Mouse (Mus musculus) heart, postnatal 36 days (tissue): Measurements from ENCODE around the gene 1500011B03Rik. TPM values are rescaled to one million over a fixed set of nuclear protein-coding genes. Genes with fewer than 3 reads are reported as not detected.

Source experiments
- DNase-seq, 2 experiments: peaks; one replicate each; pipeline ENCODE4 v3.0.0; 2021 to 2022
- intact Hi-C: fragments of 180-260 bp; cut with DNase I; formaldehyde crosslinking; loops from one replicate; pipeline ENCODE4 v1.15.1; 2025
- total RNA-seq, 2 experiments: library from RNA; stranded (reverse); gene quantifications; 2 replicates each; pipeline ENCODE4 v1.2.3; 2021

The 1500011B03Rik gene
- total RNA-seq, 2 experiments from 2014 or later, result 5.2 to 5.9 TPM

DNA sequence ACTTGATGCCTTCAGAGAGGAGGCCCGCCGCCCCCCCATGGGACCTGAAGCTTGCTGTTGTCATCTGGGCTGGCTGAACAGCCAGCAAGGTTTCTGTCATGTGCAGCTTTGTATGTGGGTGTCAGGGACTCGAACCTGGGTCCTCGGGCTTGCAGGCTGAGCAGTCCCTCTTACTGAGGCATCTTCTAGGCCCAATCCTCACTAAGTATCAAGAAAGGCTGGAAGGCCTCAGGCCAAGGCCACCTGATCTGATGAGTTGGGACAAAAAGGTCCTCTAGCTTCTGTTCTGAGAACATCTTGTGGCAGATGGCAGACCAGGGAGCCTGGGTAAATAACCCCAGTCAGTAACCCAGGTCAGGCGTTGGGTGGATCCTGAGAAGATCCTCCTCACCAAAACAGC lies 13.4 kb downstream of the 1500011B03Rik start:
- DNase-seq, result no peak
- intact Hi-C loops, result no loop called here

DNA sequence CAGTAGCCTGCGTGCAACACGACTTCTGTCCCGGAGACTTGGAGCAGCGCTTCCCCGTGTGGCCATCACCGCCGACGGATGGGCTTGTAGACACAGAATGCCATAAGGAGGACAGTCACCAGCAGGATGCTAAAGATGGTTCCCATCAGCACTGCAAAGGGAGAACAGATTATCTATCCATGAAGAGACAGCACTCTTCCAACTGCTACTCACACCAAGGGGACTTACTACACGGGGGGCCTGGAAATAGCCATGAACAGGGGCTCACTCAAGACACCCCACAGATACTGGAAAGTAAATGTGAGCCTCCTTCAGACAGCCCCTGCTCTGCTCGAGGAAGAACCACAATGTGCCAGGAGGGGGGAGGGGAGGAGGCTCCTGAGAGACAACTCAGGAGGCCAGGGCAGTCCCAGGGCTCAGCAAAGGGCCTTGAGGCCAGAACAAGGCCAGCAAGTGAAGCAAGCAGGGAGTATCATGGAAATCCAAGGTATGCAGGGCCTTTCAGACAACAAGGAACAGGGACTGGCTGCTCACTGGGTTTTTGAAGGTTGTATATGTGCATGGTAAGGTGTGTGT lies 14.0 kb downstream of the 1500011B03Rik start:
- no peak for DNase-seq
- intact Hi-C loops, result no loop called here

DNA sequence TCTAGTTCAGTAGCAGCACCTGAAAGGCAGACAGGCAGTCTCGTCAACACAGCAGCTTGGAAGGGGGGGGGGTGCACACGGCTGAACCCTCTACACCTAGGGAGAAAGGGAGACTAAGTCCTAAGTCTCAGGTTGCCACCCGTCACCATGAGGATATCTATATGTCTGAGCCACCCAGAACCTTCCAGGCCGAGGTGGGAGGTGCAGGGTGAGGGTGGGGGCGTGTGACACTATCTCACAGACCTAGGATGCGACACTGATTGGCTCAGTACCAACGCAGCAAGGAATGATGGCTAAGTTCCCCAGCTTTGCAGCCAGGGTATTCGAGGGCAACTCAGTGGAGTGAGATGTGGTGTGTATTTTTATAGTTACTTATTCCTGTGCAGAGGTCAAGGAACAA lies 14.9 kb downstream of the 1500011B03Rik start:
- DNase-seq, result no peak
- intact Hi-C loops, result no loop called here

DNA sequence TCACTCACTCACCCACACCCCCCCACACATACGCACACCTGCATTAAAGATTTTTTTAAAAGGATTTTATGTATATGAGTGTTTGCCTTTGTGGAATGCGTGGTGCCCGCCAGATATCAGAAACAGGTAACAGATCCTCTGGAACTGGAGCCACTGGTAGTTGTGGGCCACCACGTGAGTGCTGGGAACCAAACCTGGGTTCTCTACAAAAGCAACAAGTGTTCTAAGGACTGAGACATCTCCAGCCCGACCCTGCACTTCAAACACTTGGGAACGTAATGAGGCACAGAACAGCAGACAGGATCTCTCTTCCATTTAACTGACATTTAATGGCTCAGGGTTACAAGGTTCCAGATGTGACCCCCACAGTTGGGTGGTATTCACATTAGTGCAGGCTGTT lies 15.4 kb downstream of the 1500011B03Rik start:
- DNase-seq, result no peak
- intact Hi-C loops, result no loop called here

DNA sequence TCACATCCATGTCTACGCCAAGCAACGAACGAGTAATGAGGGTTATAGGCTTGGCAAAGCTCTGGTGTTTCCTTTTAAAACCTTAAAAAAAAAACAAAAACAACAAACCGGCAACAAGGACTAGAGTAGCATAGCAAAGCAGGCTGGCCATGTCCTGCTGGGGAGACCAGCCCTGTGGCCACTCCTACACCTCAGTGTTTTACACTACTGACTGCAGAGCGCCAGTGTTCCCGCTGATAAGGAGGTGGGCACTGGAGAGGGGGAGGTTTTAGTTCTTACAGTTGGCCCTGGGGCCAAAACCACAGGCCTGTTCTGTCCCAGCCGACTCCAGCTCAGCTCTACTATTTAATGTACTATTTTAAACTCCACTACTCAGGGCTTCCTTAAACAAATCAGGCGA lies 15.8 kb downstream of the 1500011B03Rik start:
- no peak for DNase-seq
- intact Hi-C loops, result no loop called here

DNA sequence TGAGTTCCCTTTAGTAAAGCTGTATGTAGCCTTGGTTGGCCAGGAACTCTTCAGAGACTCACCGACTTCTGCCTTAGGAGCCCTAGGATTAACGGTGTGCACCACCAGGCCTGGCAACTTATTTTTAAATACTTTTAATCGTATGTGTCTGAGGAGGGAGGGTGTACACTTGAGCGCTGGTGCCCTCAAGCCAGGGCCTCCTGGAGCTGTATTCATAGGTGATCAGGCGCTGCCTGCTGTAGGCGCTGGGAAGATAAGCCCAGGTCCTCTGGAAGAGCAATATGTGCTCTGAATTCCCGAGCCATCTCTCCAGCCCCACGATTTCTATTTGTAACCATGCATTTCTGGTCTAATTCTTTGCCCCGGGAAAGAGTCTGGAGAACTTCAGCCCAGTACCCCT lies 16.2 kb downstream of the 1500011B03Rik start:
- no peak for DNase-seq
- intact Hi-C loops, result no loop called here

DNA sequence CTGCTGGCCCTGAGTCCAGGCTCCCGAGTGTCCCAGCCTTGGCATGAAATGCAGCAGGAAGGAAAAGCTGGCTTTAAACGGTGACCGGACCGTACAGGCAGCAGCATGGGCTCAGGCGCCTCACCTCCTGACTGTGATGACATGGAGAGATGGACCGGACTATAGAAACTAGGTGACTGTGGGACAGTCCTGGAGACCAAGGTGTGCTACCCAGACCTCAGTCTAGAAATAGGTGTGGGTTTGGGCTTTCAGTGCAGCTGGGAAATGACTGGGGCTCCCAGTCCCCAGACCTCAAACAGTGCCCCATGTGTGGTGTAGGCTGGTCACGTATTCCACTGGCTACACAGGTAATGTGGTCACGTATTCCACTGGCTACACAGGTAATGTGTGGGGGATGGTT lies 16.6 kb downstream of the 1500011B03Rik start:
- intact Hi-C loops, result no loop called here
- no peak for DNase-seq

DNA sequence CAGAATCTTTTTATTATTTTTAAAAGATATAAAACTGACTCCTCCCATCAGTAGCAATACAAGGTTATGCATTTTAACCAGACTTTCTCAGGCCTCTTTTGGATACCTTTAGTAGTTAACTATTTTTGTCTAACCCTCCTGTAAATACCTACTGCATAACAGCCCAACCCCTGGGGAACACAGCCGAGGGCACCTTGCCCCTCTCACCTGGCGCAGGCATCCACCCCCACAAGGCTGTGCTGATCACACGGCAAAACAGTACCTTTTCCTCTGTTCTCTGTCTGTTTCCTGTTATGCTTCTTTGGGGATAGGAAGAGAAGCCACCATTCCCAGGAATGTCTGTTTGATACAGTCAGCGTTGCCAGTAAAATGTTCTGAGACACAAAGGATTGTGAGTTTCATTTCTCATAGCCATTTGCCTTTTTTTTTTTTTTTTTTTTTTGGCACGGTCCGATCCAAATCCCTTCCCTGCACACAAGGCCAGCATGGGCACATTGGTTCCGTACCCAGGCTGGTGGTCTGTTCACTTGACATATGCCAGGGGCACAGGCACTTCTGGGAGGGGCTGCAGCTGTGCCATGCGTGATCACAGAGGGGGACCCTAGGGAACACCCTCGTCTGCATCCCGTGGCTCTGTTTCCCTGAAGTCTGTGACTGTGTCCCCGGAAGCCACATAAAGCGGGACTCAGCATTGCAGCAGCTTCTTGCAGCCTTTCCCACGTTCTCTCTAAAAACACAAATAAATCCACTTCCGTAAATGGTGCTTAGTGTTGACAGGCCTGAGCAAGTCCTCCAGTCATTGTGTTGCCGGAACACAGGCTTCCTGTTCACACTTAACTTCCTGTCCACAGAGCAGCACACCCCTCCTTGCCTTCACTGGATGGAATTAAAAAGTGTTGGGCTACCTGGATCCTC lies 17.6 kb downstream of the 1500011B03Rik start:
- peak; percentile 49 to 59 for DNase-seq
- intact Hi-C loops, result loop anchor here (2.0 kb wide), 2 partner anchors 19 to 31 kb away; partner anchors contain the start of genes Ankrd13a and Git2

DNA sequence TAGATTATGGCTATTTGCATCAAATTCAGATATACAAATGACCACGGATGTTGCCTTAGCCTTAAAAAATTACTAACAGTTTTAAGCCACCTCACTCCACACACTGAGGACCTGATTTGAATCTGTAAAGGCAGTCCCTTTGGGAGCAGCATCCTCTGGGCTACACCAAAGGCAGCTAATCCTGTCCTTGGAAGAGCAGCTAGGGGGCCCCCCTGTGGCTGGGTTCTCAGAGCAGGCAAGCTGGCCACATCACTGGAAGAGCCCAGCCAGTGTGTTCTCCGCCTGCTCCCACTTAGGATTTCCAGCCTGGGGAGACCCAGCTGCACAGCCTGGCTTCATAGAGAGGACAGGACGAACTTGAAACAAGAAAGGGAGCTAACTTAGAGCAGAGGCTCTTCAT lies 18.3 kb downstream of the 1500011B03Rik start:
- intact Hi-C loops, result loop anchor here (2.0 kb wide), 2 partner anchors 18 to 30 kb away; partner anchors contain the start of genes Ankrd13a and Git2
- peak; percentile 52 to 60 for DNase-seq

DNA sequence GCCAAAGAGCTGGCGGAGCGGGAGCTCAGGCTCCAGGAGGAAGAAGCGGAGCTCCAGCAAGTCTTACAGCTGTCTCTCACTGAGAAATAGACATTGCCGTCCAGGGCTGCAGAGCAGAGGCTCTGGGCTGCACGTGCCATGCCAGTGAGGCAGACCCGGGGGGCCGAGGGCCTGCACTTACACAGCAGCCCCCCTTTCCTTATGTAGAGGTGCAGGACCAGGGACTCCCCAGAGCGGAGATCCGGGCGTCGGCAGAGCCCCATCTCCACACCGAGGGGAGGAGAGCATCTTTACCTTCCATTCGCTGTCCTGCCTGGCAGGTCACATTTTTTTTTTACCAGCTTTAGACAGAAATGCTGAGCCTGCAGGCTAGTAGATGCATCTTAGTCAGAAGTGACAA lies 18.9 kb downstream of the 1500011B03Rik start:
- no peak for DNase-seq
- intact Hi-C loops, result loop anchor here (2.0 kb wide), 2 partner anchors 18 to 30 kb away; partner anchors contain the start of genes Ankrd13a and Git2

DNA sequence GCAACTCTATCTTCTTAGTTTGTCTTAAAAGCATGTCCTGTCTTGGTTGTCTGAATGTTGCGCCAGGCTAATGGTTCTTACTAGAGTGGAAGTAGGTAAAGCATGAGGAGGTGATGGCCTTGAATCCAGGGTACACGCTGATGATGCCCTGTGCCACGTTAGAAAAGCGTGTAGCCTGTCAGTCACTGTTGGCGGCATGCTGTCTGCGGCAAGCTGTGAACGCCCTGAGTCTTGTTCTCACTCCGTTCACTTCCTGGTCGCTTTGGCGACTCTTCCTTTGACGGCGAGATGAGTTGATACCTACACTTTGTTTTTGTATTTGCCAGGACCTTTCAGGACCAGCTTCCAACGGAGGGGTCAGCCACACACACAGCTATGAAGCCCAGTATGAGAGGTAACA lies 20.0 kb downstream of the 1500011B03Rik start:
- DNase-seq, result no peak
- intact Hi-C loops, result loop anchor here (1.0 kb wide), 1 partner anchor 95 kb away; no protein-coding TSS in a partner anchor

DNA sequence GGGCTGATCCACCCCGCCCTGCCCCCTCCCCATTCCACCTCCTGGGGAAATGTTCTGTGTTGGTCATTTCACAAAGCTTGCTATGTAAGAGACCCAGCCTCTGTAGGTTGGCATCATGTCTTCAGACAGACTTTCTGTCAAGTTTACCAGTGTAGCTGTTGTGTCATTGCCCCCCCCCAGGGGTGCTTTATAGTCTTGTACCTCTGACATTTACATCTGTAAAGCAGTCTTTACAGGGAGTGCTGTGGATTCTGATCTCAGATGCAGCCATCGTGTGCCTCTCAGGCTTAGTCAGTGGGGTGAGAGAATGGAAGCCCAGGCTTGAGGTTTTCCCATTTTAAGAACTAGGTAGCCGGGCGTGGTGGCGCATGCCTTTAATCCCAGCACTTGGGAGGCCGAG lies 21.4 kb downstream of the 1500011B03Rik start:
- no peak for DNase-seq
- intact Hi-C loops, result no loop called here

DNA sequence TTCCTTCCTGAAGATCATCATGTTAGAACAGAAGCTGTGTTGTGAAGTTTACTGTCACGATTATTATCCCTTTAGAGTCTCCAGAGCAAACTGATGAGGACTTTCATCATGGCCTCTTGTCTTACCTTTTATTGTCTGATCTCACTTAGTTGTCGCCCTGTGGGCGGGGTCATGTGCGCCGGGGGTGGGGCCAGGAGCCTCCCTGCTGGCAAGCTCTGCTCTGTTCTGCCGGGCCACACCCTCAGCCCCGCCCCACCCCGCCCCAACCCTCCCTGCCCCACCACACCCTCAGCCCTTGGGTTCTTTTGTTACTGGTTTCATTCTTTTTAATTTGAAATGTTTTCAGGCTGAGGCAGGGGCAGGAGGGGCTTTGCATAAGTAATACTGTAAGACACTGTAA lies 22.2 kb downstream of the 1500011B03Rik start:
- intact Hi-C loops, result no loop called here

DNA sequence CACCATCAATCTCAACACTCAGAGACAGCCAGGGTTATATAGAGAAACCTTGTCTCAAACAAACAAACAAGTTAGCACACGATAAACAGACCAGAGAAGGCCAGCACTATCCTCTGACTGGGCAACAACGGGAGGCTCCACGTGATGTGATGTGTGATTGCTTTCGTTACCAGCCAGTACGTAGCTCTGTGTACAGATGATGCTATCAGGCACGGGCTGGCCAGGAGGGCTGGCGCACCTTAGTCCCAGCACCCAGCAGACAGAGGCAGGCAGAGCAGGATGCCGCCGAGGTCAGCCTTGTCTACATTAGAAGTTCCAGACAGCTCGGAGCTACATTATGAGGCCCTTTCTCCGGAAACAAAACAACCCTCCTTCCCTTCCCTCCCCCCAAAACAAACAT lies 23.4 kb downstream of the 1500011B03Rik start:
- no peak for DNase-seq
- intact Hi-C loops, result no loop called here

More for the DNA sequence above, 22.2 kb downstream of the 1500011B03Rik start:
- no peak for DNase-seq

DNA sequence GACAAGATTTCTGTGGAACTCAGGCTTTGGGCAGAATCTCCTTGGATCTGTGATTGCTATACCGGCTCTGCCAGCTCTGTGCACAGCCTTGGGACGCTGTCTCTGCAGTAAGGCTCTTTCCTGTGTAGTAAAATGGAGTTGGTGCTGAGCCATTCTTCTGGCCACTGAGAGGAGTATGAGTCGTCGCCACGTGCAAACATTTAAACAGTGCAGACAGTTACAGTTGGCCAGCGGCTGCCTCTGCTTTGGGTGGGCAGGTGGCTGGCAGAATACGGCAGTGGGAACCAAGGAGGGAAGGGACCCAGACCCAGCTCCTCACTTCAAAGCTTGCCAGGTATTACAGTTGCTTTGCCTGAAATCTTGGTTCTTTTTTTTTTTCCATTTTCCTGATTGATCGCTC lies 26.0 kb downstream of the 1500011B03Rik start:
- no peak for DNase-seq
- intact Hi-C loops, result no loop called here

DNA sequence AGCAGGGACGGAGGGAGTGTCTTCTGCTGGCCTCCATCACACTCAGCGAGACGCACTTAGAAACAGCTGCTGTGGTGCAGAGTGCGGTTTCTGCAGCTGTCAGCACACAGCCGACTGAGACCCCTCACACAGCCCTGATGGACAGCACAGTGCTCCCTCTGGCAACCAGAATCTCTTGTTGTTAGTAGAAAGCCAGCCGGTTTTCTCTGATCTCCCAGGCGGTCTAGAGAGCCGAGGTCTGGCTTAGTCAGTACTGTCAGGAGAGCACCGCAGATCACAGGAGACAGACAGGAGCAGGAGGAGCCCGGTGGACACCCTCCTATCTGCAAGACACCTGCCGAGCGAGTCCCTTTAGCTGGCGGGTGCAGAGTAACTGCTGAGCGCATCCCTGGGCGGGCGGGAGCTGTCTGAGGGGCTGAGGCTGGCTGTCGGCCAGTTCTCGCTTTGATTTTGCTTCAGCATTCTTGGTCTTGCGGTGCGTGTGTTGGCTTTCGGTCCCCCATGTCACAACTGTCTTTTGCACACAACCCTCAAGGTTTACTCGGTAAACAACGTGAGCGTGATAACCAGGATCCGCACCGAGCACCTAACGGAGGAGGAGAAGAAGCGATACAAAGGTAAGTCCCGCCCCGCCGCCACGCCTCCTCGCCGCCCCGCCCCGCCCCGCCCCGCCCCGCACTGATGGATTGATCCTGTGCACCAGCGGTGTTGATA lies 26.8 kb downstream of the 1500011B03Rik start:
- no peak for DNase-seq
- intact Hi-C loops, result no loop called here

DNA sequence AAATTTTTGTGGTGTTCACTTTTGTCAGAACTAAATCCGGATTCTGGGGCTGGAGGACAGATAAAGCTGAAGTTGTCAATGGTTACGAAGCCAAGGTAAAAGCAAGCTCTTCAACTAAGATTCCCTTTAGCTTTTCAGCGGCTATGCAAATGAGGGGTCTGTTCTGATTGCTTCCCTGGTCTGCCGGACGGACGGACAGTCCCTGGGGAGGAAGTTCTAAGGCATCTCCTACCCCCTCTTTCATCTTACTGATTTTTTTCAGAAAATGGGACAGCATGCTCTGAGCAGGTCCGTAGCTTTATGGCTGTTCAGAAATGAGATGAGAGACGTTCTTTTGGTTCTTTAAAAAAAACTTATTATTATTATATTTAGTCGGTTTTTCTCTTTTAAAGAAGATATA lies 27.6 kb downstream of the 1500011B03Rik start:
- intact Hi-C loops, result no loop called here
- DNase-seq, result no peak

DNA sequence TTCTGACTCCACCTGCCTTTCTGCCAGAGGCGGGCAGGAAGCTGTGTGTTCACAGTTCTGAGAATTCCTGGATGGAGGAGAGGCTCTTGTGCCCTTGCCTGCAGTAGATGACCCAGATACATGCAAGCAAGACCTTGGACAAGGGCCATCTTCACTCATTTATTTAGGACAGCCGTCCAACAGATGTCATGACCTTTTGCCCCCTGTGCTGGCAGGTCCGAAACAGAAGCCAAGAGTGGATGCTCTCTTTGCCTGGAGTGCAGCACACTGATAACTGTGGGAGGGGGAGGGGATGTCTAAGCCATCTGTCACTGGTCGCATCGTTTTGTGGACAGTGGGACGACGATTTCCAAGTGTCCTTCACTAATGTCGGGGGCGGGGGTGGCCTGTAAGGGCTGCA lies 28.0 kb downstream of the 1500011B03Rik start:
- intact Hi-C loops, result no loop called here
- no peak for DNase-seq

DNA sequence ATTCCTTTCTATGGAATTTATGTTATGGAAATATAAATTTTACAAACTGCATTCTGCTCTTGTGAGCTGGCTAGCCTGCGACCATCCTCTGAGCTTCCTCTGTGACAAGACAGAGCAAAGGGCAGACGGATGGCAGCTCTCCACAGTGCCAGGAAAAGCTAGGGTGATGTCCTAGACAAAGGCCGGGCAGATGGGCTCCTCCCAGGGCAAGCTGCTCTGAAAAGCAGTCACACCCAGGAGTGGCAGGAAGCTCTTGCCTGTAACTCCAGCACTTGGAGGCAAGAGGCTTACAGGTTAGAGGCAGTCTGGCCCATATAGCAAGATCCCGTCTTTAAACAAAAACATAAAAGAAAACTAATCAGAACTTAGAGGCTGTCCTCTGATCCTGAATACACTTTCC lies 28.7 kb downstream of the 1500011B03Rik start:
- intact Hi-C loops, result no loop called here
- no peak for DNase-seq

DNA sequence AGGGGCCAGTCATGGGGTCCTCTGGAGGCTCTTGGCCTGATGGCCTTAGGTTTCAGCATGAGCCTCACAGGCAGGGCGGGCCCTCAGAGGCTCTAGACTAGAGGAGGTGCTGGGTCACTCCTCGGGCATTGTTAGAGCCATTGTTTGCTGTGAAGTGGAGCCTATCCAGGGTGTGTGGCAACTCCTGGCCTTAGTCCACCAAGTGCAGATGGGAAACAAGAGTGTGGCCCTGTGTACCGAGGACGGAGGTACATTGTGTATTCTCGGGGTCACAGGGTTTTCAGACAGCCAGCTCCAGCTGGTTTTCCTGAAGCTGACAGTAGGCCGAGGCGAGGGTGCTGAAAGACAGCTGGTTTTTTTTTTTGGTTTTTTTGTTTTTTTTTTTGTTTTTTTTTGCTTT lies 30.0 kb downstream of the 1500011B03Rik start:
- intact Hi-C loops, result no loop called here
- peak; percentile 45 to 47 for DNase-seq

DNA sequence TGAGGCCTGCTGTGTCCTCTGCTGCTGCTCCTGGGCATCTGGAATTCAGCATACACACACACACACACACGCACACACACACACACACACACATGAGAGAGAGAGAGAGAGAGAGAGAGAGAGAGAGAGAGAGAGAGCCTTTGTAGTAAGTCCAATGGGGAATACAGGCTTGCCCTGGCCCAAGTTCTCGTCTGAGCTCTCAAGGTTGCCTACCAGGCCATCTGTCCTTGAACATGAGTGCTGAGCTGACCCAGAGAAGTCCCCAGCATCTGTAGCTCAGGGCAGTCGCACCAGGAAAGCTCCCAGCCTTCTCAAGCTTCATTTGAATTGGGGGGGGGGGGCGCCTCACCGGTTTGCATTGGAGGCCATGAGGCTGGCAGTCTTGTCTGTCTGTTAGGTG lies 38.1 kb downstream of the 1500011B03Rik start:
- intact Hi-C loops, result no loop called here
- DNase-seq, result peak in 1 of 2 experiments; percentile 18
